Mouse (Mus musculus) frontal cortex, postnatal 14 days (tissue): ENCODE measurements around the gene Itga2.

Experiments
- DNase-seq, 2 experiments: peaks; one replicate each; pipeline ENCODE4 v3.0.0; 2022; ENCODE audit warnings: low spot score in 2 of 2

Itga2 gene

DNA sequence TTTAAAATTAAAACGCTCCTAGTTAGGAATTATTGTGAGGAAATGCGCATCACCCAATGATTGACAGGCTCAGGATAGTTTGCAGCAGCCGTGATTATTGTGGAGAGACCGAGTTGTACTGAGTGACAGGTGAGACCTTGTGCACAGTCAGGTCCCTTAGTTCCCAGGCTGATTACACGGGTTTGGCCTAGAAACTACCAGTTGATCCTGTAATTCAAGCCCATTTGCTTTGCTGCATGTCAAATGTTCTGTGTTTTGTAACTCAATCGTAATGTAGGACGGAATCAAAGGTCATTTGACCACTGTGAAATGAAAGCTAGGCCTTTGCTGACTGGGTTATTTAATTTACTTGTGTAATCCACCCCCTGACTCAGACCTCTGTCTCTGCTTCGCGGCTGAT is 113.4 kb downstream of the Itga2 start:
- no peak for DNase-seq

- DNase-seq = peak; percentile 77 to 83
Measured at GRCm38 (mm10) chr13:114817751-114818360, 114.0 kb downstream of the Itga2 start, which contains the start of gene Mocs2. Gene Mocs2, plus strand, starts transcription at chr13:114818236.

- DNase-seq = no peak
Measured at GRCm38 (mm10) chr13:114809624-114810210, 122.2 kb downstream of the Itga2 start.

DNA sequence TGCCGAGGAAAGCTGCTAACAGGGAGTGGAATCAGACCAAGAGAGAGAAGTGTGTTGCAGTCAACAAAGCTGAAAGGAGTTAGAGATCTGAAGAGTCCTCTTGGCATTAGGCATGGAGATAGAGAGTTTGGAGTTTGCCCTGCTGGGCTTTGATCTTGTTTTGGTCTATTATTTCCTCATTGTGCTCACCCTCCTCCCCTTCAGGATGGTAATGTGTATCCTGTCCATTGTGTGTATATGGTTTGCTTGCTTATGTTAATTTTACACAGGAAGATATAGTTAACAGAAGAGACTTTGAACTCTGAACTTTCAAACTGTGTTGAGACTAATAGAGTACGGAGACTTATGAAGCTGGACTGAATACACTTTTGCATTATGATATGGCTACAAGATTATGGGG is 128.9 kb downstream of the Itga2 start:
- no peak for DNase-seq

- DNase-seq = no peak
Measured at GRCm38 (mm10) chr13:114801857-114802256, 130.0 kb downstream of the Itga2 start.

DNA sequence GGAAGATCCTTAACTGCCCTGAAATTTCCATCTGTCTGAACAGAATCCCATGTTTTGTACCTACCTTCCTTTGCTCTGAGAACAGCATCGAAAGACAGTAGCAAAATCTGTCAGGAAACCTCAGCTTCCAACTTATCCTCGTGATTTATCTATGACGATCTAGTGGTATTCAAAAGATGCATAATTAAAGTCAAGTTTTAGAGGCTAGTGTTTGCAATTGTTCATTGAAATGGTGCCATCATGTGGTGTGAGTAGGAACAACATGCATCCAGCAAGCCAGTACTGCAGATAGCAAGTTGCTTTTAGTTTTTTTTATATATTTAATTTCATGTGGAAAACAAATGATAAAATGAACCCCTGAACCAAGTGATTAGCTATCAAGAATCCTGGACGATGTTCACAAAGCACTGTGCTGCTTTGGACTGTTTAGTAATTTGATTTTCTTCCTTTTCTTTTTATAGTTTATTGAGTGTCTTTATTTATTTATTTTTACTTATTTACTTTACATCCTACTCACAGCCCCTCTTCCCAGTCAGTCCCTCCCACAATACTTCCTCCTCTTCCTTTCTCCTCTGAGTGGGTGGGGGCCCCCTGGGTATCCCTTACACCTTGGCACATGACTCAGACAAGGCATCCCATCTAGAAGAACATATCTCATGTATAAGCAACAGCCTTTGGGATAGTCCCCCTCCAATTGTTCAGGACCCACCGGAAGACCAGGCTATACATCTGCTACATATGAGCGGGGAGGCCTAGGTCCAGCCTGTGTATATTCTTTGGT is 138.5 kb downstream of the Itga2 start:
- peak in 1 of 2 experiments; percentile 67 for DNase-seq

GRCm38 (mm10) chr13:114791511-114791910 is 140.4 kb downstream of the Itga2 start:
- DNase-seq = no peak
